Mouse (Mus musculus): Measurements from ENCODE around the gene Serinc4. TPM values are rescaled to one million over a fixed set of nuclear protein-coding genes. Genes with fewer than 3 reads are reported as not detected.
"Not testable (repeated sequence)": the region's sequence is repeated elsewhere in the genome, so short reads cannot be mapped to it uniquely, and the experiment has no call there.

Gene Serinc4
- 0.27 TPM in 1 of 2 replicates, not detected in the other for polyA plus RNA-seq (2011; ENCODE audit: insufficient read depth, insufficient read length, low read depth, missing spikeins)

DNA sequence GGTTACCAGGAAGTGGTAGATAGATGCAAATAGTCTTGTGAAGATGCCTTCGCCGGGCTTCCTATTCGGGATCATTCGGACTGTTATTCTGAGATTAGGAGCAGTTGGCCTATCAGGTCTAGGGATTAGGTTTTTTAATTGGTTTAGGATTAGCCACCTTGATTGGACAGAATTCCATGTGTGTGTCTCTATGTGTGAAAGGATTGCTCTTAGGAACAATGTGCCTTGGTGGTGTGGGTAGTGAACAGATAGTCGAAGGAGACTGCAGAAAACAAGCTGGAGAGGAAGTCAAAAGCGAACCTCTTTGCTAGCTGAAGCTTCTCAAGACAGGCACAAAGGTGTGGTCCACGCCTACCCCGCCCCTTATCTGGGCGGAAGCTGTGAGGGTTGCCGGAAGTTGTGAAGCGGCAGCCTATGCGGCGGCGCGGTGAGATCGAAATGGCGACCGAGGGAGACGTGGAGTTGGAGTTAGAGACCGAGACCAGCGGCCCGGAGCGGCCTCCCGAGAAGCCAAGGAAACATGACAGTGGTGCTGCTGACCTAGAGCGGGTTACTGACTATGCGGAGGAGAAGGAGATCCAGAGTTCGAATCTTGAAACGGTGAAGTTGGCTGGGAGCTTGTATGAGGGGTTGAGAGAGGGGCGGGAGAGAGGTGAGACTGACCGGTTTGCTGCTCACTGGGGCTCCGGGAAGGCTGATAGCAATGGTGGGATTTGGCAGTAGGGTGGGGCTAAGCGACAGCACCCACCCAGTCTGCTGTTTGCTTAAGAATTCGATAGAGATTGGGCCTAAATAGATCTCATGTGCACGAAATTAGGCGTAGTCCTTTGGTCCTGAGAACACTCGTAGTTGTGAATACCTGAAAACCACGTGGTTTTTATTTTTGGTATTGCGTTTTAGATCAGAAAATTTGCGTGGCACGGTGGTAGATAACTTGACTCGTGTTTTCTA is at the start of gene Serinc4:
Gene Serinc4 (minus strand): TSS at position 90 of the 951 bp plus-strand sequence.
- peak within 1 kb of the TSS; percentile 44 for H3K27ac ChIP-seq (ENCODE audit: insufficient read depth, low read length)
- peak within 1 kb of the TSS; percentile 90 for H3K4me3 ChIP-seq (ENCODE audit: low read depth, low read length)
- no peaks in the 10 kb centered on the region for H3K9me3 ChIP-seq (replicated peaks; ENCODE audit: control insufficient read depth, insufficient read depth, low read length, poor library complexity, severe bottlenecking)
- peak within 1 kb of the TSS; percentile 72 for H3K9ac ChIP-seq (ENCODE audit: low read depth, poor library complexity, severe bottlenecking)
- TF ChIP-seq EP300 (IDR thresholded peaks at IDR 0.05; ENCODE audit: insufficient read depth, low read depth, low read length) (no peak), POLR2A (IDR thresholded peaks at IDR 0.05; ENCODE audit: insufficient read depth, low read length) (peak; percentile 58)
- H3K27me3 ChIP-seq (ENCODE audit: control insufficient read depth, insufficient read depth, low read length, poor library complexity, severe bottlenecking): no peaks in the 10 kb centered on the region
- H3K36me3 ChIP-seq (ENCODE audit: control insufficient read depth, insufficient read depth, low read length, poor library complexity, severe bottlenecking): peaks cover 26% of the 10 kb centered on the region
- H3K4me1 ChIP-seq (ENCODE audit: control insufficient read depth, insufficient read depth, low read length): peaks cover 2% of the 10 kb centered on the region

DNA sequence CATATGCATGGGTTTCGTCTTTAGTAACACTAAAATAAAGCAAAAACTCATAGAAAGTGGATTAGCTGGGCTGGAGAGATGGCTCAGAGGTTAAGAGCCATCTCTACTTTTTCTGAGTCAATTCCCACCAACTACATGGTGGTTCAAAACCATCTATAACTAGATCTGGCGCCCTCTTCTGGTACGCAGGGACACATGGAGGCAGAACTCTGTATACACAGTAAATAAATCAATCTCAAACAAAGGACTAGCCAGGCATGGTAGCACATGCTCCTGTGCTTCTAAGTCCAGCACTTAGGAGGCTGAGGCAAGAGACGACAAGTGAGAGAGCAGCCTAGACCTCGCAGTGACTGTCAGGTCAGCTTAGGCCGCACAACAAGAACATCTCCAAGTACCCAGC is 45.0 kb upstream of the Serinc4 start:
- not testable (repeated sequence) for H3K36me3 ChIP-seq (ENCODE audit: control insufficient read depth, insufficient read depth, low read length, poor library complexity, severe bottlenecking); H3K9me3 ChIP-seq (replicated peaks; ENCODE audit: control insufficient read depth, insufficient read depth, low read length, poor library complexity, severe bottlenecking); H3K9ac ChIP-seq (ENCODE audit: low read depth, poor library complexity, severe bottlenecking); H3K4me3 ChIP-seq (ENCODE audit: low read depth, low read length); H3K4me1 ChIP-seq (ENCODE audit: control insufficient read depth, insufficient read depth, low read length); H3K27ac ChIP-seq (ENCODE audit: insufficient read depth, low read length); H3K27me3 ChIP-seq (ENCODE audit: control insufficient read depth, insufficient read depth, low read length, poor library complexity, severe bottlenecking)

DNA sequence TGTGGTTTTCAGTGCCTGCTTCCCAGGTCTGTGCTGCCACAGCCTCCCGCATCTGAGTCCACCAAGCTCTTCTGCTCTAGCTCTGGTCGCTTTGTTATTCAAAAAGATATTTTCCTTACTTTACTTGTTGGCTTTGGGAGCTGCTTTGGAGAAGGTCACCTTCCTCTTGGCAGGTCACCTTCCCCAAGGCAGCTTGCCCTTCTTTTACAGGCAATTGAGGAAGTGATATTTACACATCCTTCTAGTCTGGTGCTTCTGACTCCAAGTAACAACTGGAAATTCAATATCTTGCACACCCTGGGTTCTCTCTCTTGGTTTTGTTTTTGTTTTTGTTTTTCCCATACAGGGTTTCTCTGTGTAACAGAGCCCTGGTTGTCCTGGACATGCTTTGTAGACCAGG is 27.8 kb upstream of the Serinc4 start:
- not testable (repeated sequence) for H3K4me3 ChIP-seq (ENCODE audit: low read depth, low read length); H3K27ac ChIP-seq (ENCODE audit: insufficient read depth, low read length); H3K9me3 ChIP-seq (replicated peaks; ENCODE audit: control insufficient read depth, insufficient read depth, low read length, poor library complexity, severe bottlenecking); H3K36me3 ChIP-seq (ENCODE audit: control insufficient read depth, insufficient read depth, low read length, poor library complexity, severe bottlenecking); H3K4me1 ChIP-seq (ENCODE audit: control insufficient read depth, insufficient read depth, low read length); H3K27me3 ChIP-seq (ENCODE audit: control insufficient read depth, insufficient read depth, low read length, poor library complexity, severe bottlenecking); H3K9ac ChIP-seq (ENCODE audit: low read depth, poor library complexity, severe bottlenecking)

DNA sequence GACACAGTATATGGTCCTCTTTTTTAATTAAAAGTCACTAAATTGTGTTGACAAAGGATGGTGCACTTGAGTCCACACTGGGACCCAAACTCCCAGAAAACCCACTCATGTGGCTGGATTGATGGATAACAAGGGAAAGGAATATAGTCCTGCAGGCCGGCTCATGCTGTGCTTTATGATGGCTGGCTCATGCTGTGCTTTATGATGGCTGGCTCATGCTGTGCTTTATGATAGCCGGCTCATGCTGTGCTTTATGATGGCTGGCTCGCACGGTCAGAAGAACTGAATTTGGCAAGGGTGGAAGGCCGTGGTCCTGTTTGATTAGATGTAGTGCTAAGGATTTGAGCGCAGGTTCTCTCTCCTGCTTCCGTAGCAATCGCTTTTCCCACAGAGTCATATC is 27.0 kb upstream of the Serinc4 start:
- Histone ChIP-seq H3K4me3 (ENCODE audit: low read depth, low read length) (no peak overlapping the region), H3K9ac (ENCODE audit: low read depth, poor library complexity, severe bottlenecking) (no peak overlapping the region)

DNA sequence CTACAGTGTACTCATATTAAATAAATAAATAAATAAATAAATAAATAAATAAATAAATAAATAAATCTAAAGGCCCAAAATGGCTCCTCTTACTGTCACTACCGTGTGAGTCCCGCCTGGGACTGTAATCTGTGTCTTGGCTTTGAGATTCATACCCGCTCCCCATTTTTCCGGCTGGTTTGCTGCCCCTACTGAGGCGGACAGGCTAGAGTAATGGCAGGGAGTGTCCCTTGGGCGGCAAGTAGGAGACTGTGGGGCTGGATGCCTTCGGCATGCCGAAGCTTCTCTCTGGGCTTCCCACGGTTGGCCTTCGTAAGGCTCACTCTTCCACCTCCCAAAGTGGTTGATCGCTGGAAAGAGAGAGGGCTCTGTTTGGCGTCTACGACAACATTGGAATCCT is 24.3 kb upstream of the Serinc4 start:
- not testable (repeated sequence) for H3K36me3 ChIP-seq (ENCODE audit: control insufficient read depth, insufficient read depth, low read length, poor library complexity, severe bottlenecking)

More for the DNA sequence above, 27.0 kb upstream of the Serinc4 start:
- TF ChIP-seq POLR2A (IDR thresholded peaks at IDR 0.05; ENCODE audit: insufficient read depth, low read length) (no peak), CTCF (IDR thresholded peaks at IDR 0.05; ENCODE audit: low read depth, low read length) (no peak), EP300 (IDR thresholded peaks at IDR 0.05; ENCODE audit: insufficient read depth, low read depth, low read length) (no peak)
- H3K27me3 ChIP-seq (ENCODE audit: control insufficient read depth, insufficient read depth, low read length, poor library complexity, severe bottlenecking): no peaks in the 10 kb centered on the region
- H3K36me3 ChIP-seq (ENCODE audit: control insufficient read depth, insufficient read depth, low read length, poor library complexity, severe bottlenecking): no peaks in the 10 kb centered on the region
- peaks cover 2% of the 10 kb centered on the region for H3K4me1 ChIP-seq (ENCODE audit: control insufficient read depth, insufficient read depth, low read length)
- no peaks in the 10 kb centered on the region for H3K9me3 ChIP-seq (replicated peaks; ENCODE audit: control insufficient read depth, insufficient read depth, low read length, poor library complexity, severe bottlenecking)
- H3K27ac ChIP-seq (ENCODE audit: insufficient read depth, low read length): no peak overlapping the region

DNA sequence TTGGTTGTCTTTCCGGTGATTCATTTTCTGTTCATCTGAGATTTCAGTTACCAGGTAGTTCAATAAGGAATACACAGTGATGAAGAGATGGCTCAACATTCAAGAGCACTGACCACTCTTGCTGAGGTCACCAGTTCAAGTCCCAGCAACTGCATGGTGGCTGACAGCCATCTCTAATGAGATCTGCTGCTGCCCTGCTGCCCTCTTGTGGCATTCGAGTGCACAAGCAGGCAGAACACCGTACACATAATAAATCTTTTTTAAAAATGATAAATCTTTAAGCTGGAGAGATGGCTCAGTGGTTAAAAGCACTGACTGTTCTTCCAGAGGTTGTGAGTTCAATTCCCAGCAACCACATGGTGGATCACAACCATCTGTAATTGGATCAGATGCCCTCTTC is 23.9 kb upstream of the Serinc4 start:
- Histone ChIP-seq H3K9me3 (replicated peaks; ENCODE audit: control insufficient read depth, insufficient read depth, low read length, poor library complexity, severe bottlenecking) (no peaks in the 10 kb centered on the region), H3K9ac (ENCODE audit: low read depth, poor library complexity, severe bottlenecking) (no peak overlapping the region), H3K4me1 (ENCODE audit: control insufficient read depth, insufficient read depth, low read length) (peaks cover 2% of the 10 kb centered on the region), H3K27me3 (ENCODE audit: control insufficient read depth, insufficient read depth, low read length, poor library complexity, severe bottlenecking) (no peaks in the 10 kb centered on the region), H3K27ac (ENCODE audit: insufficient read depth, low read length) (no peak overlapping the region), H3K36me3 (ENCODE audit: control insufficient read depth, insufficient read depth, low read length, poor library complexity, severe bottlenecking) (no peaks in the 10 kb centered on the region), H3K4me3 (ENCODE audit: low read depth, low read length) (no peak overlapping the region)
- no peak for TF ChIP-seq EP300 (IDR thresholded peaks at IDR 0.05; ENCODE audit: insufficient read depth, low read depth, low read length)
- no peak for TF ChIP-seq POLR2A (IDR thresholded peaks at IDR 0.05; ENCODE audit: insufficient read depth, low read length)
- TF ChIP-seq CTCF (IDR thresholded peaks at IDR 0.05; ENCODE audit: low read depth, low read length): peak; percentile 85

More for the DNA sequence above, 24.3 kb upstream of the Serinc4 start:
- H3K27me3 ChIP-seq (ENCODE audit: control insufficient read depth, insufficient read depth, low read length, poor library complexity, severe bottlenecking); H3K4me1 ChIP-seq (ENCODE audit: control insufficient read depth, insufficient read depth, low read length); H3K4me3 ChIP-seq (ENCODE audit: low read depth, low read length); H3K27ac ChIP-seq (ENCODE audit: insufficient read depth, low read length); H3K9me3 ChIP-seq (replicated peaks; ENCODE audit: control insufficient read depth, insufficient read depth, low read length, poor library complexity, severe bottlenecking); H3K9ac ChIP-seq (ENCODE audit: low read depth, poor library complexity, severe bottlenecking): not testable (repeated sequence)

Measured in ES-Bruce4 (cell line).